Mouse (Mus musculus) liver, embryonic 14.5 days (tissue): ENCODE measurements at regions not wholly inside any gene's neighbourhood (a gene's known extent, or its start where the extent isn't known, plus 50 kb on each side); places are given as distances from the start of the nearest gene placed in this dataset.

Experiments used
- CTCF ChIP-seq: IDR thresholded peaks from 2 replicates; pipeline ENCODE4 v1.5.1; 2016; ENCODE audit warnings: antibody characterized with exemption, low read depth, control low read depth
- EP300 ChIP-seq: IDR thresholded peaks from 2 replicates; pipeline ENCODE4 v1.6.1; 2016; ENCODE audit warnings: antibody characterized with exemption, low read depth

DNA sequence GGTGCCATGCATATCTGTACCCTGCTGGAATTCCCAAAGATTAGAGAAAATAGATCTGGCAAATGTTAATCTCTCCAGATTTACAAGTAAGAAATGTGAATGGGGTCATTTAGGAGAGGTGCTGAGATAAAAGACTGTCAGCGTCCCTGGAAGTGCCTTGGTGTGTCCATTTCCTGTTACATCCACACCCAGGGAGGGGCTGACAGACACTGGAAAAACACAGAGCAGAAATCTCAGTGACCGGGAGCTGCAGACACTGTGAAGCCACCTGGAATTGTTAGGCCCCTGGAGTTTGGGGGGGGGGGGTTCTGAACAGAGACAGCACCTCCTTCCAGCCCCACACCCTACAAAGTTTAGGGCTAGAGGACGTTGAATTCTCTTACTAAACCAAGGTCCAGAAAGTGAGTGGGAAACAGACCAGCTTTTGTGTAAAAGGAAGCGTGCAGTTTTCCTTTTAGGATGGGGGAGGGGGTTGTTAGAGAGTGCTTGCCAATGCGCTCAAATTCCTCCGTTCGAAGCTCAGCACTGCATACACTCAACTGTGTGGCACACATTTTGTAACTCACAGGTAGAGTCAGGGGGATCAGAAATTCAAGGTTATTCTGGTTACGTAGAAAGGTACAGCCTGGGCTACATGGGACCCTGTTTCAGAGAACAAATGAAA is 63.5 kb downstream of the Rassf10 start:
- TF ChIP-seq CTCF = no peak
- TF ChIP-seq EP300 = no peak
